Mouse (Mus musculus) G1E (cell line): ENCODE data around the gene Tmem179. TPM values are rescaled to one million over a fixed set of nuclear protein-coding genes. Genes with fewer than 3 reads are reported as not detected.

ENCODE experiments used
- ATAC-seq: 2 replicates; pipeline ENCODE4 v1.8.0; 2016; ENCODE audit warnings: mild to moderate bottlenecking; ENCODE audit not compliant: insufficient number of reproducible peaks, poor library complexity, low FRiP score, severe bottlenecking; ENCODE audit errors: extremely low read depth
- DNase-seq: peaks from one replicate; pipeline ENCODE4 v3.0.0; 2012; ENCODE audit warnings: low spot score
- H3K27me3 ChIP-seq: 2 replicates; pipeline ENCODE4 v1.6.1; 2012; ENCODE audit warnings: mild to moderate bottlenecking, low read length, inconsistent platforms; ENCODE audit not compliant: insufficient read depth
- H3K36me3 ChIP-seq: replicated peaks from 2 replicates; pipeline ENCODE3; 2012; ENCODE audit warnings: mild to moderate bottlenecking, inconsistent platforms
- H3K4me1 ChIP-seq: 2 replicates; pipeline ENCODE4 v1.6.1; 2012; ENCODE audit warnings: low read depth, low read length, inconsistent platforms, mixed read lengths; ENCODE audit not compliant: insufficient read depth
- H3K4me3 ChIP-seq: 2 replicates; pipeline ENCODE4 v1.5.1; 2012; ENCODE audit warnings: low read depth, mild to moderate bottlenecking, inconsistent platforms, low read length, moderate library complexity, mixed read lengths
- H3K9me3 ChIP-seq: replicated peaks from 2 replicates; pipeline ENCODE4 v1.6.1; 2012; ENCODE audit warnings: inconsistent platforms
- CTCF ChIP-seq: IDR thresholded peaks from 2 replicates; pipeline ENCODE4 v1.5.1; 2012; ENCODE audit warnings: low read depth, low read length, inconsistent platforms, mixed read lengths
- GATA1 ChIP-seq: IDR thresholded peaks from 2 replicates; pipeline ENCODE4 v1.6.1; 2012; ENCODE audit warnings: borderline replicate concordance, low read length, inconsistent platforms, mixed read lengths
- GATA2 ChIP-seq: IDR thresholded peaks from 2 replicates; pipeline ENCODE4 v1.6.1; 2012; ENCODE audit warnings: low read depth, low read length, inconsistent platforms, borderline replicate concordance
- POLR2AphosphoS5 ChIP-seq: IDR thresholded peaks from 2 replicates; pipeline ENCODE4 v1.6.1; 2012; ENCODE audit warnings: low read depth, low read length, inconsistent platforms; ENCODE audit not compliant: insufficient replicate concordance
- TAL1 ChIP-seq: conservative IDR thresholded peaks from 2 replicates; pipeline ENCODE4 v1.6.1; 2012; ENCODE audit warnings: low read depth, low read length, inconsistent platforms, mixed read lengths
- polyA plus RNA-seq: library from polyadenylated mRNA; stranded (reverse); fragments of >175 nt; gene quantifications from 2 replicates; pipeline ENCODE4 v1.2.3, GENCODE M21; 2012
- total RNA-seq, 2 experiments: library from RNA; stranded (forward) in 1 of 2; stranded (reverse) in 1 of 2; fragments of 200-1000 nt in 1 of 2; fragments of >200 nt in 1 of 2; fragmentation: Nextera tagmentation in 1 of 2; gene quantifications; 2 replicates each; pipeline ENCODE4 v1.2.3; 2014 to 2017

Tmem179 gene
- total and polyA plus RNA-seq, 3 experiments = 0.02 TPM; not detected in 2

DNA sequence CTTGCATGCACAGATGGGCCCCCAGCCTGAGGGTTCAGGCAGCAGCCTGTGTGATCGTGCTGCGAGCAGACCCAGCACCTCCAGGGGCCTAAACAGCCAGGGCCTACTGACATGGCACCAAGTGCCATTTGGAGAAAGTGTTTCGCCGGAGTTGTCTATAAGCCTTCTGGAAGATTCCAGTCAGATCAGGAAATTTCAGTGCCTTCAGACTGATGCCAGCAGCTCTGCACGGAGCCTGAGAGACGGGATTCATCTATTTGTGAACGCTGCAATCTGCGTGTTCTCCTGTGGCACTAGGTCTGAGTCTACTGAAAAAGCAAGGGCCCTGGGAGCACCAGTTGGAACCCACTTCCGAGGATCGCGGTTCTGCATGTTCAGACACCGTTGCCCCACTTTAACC is 23.8 kb upstream of the Tmem179 start:
- ATAC-seq (no peak), DNase-seq (no peak)
- H3K36me3 ChIP-seq = no peaks in the 10 kb centered on the region
- H3K4me3 ChIP-seq = no peak overlapping the region; the same call in 1 of the 2 replicates
- H3K4me1 ChIP-seq = peaks cover under 1% of the 10 kb centered on the region; the same call in 1 of the 2 replicates
- no peak for TF ChIP-seq GATA2
- TF ChIP-seq GATA1 = no peak
- TF ChIP-seq POLR2AphosphoS5 = no peak
- no peak for TF ChIP-seq CTCF
- no peak for TF ChIP-seq TAL1
- H3K27me3 ChIP-seq = peaks cover 3% of the 10 kb centered on the region
- H3K9me3 ChIP-seq = no peaks in the 10 kb centered on the region

DNA sequence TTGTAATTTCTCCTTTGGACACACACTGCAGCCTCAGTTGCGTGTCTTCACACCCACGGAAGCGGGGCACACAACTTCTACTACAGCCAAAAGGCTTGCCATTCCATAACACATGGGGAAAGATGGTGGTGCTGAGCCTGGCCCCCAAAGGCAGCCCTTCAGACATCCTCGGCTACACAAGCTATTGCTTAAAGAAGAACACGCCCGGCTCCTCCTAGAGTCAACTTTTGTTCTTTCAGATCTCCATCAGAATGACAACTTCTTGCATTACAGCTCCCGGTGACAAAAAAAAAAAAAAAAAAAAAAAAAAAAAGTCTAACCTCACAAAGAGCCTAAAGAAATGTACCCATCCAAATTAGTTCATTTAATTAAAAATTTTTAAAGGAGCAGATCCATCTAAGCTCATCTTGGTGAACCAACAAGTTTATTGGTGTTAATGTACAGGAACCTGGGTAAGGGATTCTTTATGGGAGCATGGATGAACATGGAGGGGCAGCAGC is 23.0 kb upstream of the Tmem179 start:
- Histone ChIP-seq H3K27me3 (peaks cover 4% of the 10 kb centered on the region), H3K4me1 (peaks cover 3% of the 10 kb centered on the region), H3K9me3 (no peaks in the 10 kb centered on the region), H3K36me3 (no peaks in the 10 kb centered on the region), H3K4me3 (no peak overlapping the region)
- ATAC-seq (no peak), DNase-seq (no peak)
- TF ChIP-seq TAL1 (no peak), POLR2AphosphoS5 (no peak), CTCF (no peak), GATA1 (no peak), GATA2 (no peak)

DNA sequence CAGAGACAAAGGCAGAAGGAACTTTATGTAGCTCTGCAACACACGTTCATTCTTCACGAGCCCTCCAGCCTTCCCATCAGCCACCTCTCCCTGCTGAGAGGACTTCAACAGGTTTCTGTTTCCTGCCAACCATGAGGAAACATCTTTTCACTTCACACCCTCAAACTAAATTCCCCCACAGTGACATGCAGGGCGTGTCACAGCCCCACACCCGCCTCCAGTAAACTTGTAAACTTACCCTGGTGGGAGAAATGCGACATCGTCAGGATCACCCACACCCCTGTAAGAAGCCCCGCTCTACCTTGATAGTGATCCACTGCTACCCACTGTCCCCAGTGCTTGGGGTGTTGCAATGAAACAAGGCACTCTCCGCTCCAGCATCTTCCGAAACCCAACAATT is 21.8 kb upstream of the Tmem179 start:
- Histone ChIP-seq H3K4me3 (no peak overlapping the region), H3K36me3 (no peaks in the 10 kb centered on the region), H3K27me3 (peaks cover 4% of the 10 kb centered on the region), H3K4me1 (peaks cover 3% of the 10 kb centered on the region; the same call in 1 of the 2 replicates), H3K9me3 (no peaks in the 10 kb centered on the region)
- DNase-seq (no peak), ATAC-seq (no peak)
- no peak for TF ChIP-seq GATA1
- TF ChIP-seq TAL1 = no peak
- TF ChIP-seq GATA2 = no peak
- TF ChIP-seq POLR2AphosphoS5 = no peak
- no peak for TF ChIP-seq CTCF

- DNase-seq (no peak), ATAC-seq (no peak)
- peaks cover 8% of the 10 kb centered on the region; the same call in 1 of the 2 replicates for H3K27me3 ChIP-seq
- H3K9me3 ChIP-seq = no peaks in the 10 kb centered on the region
- TF ChIP-seq GATA2 (no peak), CTCF (no peak), TAL1 (no peak), POLR2AphosphoS5 (no peak), GATA1 (no peak)
- no peak overlapping the region for H3K4me3 ChIP-seq
- no peaks in the 10 kb centered on the region for H3K36me3 ChIP-seq
- H3K4me1 ChIP-seq = peaks cover 3% of the 10 kb centered on the region; the same call in 1 of the 2 replicates
Observed at GRCm38 (mm10) chr12:112537233-112537632, 20.7 kb upstream of the Tmem179 start.

DNA sequence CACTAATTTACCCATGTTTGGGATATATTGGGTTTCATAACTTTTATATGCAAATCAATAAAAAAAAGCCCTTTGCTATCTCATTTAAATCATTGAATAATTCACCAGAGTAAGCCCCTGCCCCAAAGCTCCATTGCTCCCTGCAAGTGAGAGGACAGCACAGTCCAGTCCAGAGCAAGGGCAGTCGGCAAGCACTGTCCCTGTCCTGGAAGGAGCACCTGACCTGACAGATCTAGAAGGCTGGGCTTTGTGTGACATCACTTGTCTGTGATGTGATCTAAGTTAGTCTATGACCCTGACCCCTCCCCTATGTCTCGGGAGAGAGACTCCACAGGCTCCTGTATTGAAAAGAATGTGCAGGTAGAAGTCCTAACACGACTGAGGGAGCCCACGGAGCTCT is 17.2 kb upstream of the Tmem179 start:
- H3K27me3 ChIP-seq = peaks cover 14% of the 10 kb centered on the region

DNA sequence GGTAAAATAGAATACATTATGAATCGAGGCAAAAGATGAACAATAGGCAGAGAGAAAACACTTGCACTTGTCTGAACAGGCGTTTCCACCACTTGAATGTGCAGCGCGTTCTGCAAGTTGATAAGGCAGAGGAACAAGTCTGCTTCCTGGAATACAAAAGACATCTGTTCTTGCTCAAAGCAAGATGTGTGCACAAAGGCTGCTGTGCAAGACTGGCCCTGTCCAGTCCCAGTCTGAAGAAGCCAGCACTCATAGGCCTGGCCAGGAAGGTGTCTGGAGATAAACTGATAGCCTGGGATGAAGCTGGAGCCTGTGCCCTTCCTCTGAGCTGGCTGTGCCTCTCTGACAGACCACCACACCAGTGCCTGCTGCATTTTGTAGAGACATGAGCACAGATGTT is 1.6 kb upstream of the Tmem179 start:
- no peak for DNase-seq
- no peak overlapping the region for H3K4me3 ChIP-seq
- no peaks in the 10 kb centered on the region for H3K27me3 ChIP-seq
- ATAC-seq = peak; percentile 38
- TF ChIP-seq POLR2AphosphoS5 (no peak), TAL1 (no peak), GATA2 (no peak), CTCF (no peak), GATA1 (no peak)
- H3K36me3 ChIP-seq = no peaks in the 10 kb centered on the region
- peaks cover 4% of the 10 kb centered on the region for H3K4me1 ChIP-seq
- H3K9me3 ChIP-seq = no peaks in the 10 kb centered on the region

More for the DNA sequence above, 17.2 kb upstream of the Tmem179 start:
- no peak for TF ChIP-seq TAL1
- no peak for TF ChIP-seq GATA2
- no peak for TF ChIP-seq GATA1
- TF ChIP-seq POLR2AphosphoS5 = no peak
- H3K36me3 ChIP-seq = no peaks in the 10 kb centered on the region
- peaks cover 3% of the 10 kb centered on the region; the same call in 1 of the 2 replicates for H3K4me1 ChIP-seq
- H3K9me3 ChIP-seq = no peaks in the 10 kb centered on the region
- ATAC-seq (no peak), DNase-seq (no peak)
- no peak overlapping the region for H3K4me3 ChIP-seq
